Mouse (Mus musculus) NIH3T3 (cell line): ENCODE data around the gene Tada1.

Experiments used
- DNase-seq: peaks from one replicate; pipeline ENCODE4 v3.0.0-alpha.2; 2012; ENCODE audit warnings: low read depth

The Tada1 gene

GRCm38 (mm10) chr1:166385431-166385830, 6.5 kb downstream of the Tada1 start:
- no peak for DNase-seq

DNA sequence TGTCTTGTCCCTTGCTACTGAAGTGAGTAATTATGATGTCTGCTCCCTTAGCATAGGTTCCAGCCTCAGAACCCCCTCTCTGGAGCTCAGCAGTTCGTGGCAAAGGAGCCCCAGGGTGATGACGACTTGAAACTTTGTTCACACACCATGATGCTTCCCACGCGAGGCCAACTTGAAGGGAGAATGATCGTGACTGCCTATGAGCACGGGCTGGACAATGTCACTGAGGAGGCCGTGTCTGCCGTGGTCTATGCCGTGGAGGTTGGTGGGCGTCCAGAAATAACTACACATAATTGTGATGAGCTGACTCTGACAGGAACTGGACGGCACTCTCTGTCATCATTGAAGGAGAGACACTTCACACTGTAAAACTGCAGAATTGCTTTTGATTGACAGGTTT, 9.6 kb downstream of the Tada1 start:
- no peak for DNase-seq

GRCm38 (mm10) chr1:166389406-166390125, 10.7 kb downstream of the Tada1 start:
- no peak for DNase-seq

GRCm38 (mm10) chr1:166391671-166392070, 12.8 kb downstream of the Tada1 start:
- no peak for DNase-seq

DNA sequence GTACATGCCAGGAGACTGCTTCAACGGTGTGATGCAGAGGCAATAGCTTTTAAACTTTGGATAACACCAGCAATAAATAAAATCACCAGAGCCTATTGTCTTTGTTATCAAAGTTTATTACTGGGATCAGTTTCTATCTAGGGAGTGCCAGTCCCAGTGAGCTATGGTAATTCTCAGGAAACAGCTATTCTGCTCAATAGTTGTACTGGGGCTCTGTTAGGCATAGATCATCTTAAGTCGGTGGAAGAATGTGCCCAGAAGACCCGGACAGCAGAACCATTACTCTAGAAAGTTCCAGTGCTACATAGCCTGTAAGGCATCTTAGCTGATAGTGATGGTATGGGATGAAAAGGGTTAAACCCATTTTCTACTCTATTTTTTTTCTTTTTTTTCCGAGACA, 15.9 kb downstream of the Tada1 start:
- DNase-seq, result no peak

GRCm38 (mm10) chr1:166395661-166396060, 16.8 kb downstream of the Tada1 start:
- peak; percentile 22 for DNase-seq

- DNase-seq, result no peak
Observed at GRCm38 (mm10) chr1:166396381-166396780, 17.5 kb downstream of the Tada1 start.

GRCm38 (mm10) chr1:166401455-166401854, 22.6 kb downstream of the Tada1 start:
- no peak for DNase-seq

DNA sequence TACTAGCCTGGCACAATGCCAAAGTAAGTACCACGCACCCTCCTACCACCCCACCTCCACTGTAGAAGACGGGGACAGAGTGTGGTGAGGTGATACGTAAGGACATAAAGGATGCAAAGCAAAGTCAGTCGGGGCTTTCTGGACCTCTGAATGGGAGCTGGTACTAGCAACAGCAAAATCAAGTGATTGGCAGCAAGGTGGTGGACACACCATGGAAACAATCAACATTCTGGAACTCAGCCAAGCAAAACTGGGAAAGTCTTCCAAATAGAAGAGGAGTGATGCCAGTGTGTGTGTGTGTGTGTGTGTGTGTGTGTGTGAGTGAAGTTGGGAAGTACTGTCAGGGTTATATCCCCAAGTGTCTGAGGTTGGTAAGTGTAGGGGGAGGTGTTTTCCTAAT, 23.1 kb downstream of the Tada1 start:
- DNase-seq, result peak; percentile 80

GRCm38 (mm10) chr1:166403846-166404245, 24.9 kb downstream of the Tada1 start:
- peak; percentile 26 for DNase-seq

- DNase-seq, result peak; percentile 47
Observed at GRCm38 (mm10) chr1:166409177-166409700, 30.3 kb downstream of the Tada1 start.

GRCm38 (mm10) chr1:166409701-166410220, 30.9 kb downstream of the Tada1 start, which contains the start of gene Pogk:
Pogk (minus strand) TSS chr1:166409863.
- peak; percentile 90 for DNase-seq

- DNase-seq, result no peak
Observed at GRCm38 (mm10) chr1:166411541-166411940, 32.6 kb downstream of the Tada1 start.

GRCm38 (mm10) chr1:166412266-166412665, 33.4 kb downstream of the Tada1 start:
- DNase-seq, result no peak

DNA sequence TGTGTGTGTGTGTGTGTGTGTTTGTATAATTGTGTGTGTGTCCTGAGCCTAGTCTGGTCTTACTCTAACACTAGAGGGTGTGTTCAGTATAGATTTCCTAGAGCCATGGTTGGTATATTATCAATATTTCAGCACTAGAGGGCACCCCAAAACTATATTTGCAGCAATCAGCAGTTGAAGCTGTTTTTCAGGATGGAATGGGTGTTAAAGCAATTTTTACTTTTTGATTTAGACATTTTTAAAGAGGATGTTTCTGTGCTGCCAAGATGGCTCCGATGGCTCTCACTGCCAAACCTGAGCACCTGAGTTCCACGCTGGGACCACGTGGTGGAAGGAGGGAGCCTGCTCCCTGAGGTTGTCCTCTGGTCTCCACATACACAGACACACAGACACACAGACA, 50.2 kb downstream of the Tada1 start:
- DNase-seq, result peak; percentile 65

- DNase-seq, result no peak
Observed at GRCm38 (mm10) chr1:166429809-166430431, 51.0 kb downstream of the Tada1 start.

GRCm38 (mm10) chr1:166439426-166439825, 60.5 kb downstream of the Tada1 start:
- no peak for DNase-seq

DNA sequence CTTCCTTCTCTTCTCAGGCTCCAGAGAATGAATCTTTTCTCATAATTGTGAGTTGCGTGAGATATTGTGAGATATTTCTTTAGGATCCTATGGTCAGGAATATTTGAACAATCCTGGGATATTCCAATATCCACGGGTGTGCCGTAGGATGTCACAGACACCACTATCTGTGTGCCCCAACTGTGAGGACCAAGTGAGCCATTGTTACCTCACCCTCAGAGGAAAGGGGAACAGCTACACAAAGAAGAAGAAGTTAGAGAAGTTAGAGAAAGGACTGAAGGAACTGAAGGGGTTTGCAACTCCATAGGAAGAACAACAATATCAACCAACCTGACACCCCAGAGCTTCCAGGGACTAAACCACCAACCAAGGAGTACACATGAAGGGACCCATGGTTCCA, 63.1 kb downstream of the Tada1 start:
- DNase-seq, result no peak
